Mouse (Mus musculus): ENCODE measurements at regions not wholly inside any gene's neighbourhood (a gene's known extent, or its start where the extent isn't known, plus 50 kb on each side); places are given as distances from the start of the nearest gene placed in this dataset.

GRCm38 (mm10) chr9:23673347-23673860 lies 424.4 kb upstream of the Npsr1 start:
- Histone ChIP-seq H3K36me3 (ENCODE audit: control insufficient read depth, insufficient read depth, low read length) (no peaks in the 10 kb centered on the region), H3K27ac (replicated peaks; ENCODE audit: low read depth, low read length) (no peak overlapping the region), H3K4me3 (replicated peaks; ENCODE audit: low read length) (no peak overlapping the region), H3K4me1 (ENCODE audit: control insufficient read depth, insufficient read depth, low read length) (no peaks in the 10 kb centered on the region), H3K27me3 (ENCODE audit: control insufficient read depth, insufficient read depth, low read length) (no peaks in the 10 kb centered on the region), H3K9me3 (ENCODE audit: control insufficient read depth, low read length) (no peaks in the 10 kb centered on the region), H3K9ac (ENCODE audit: low read depth, low read length, severe bottlenecking) (no peak overlapping the region), H3K4me2 (replicated peaks; ENCODE audit: low read depth, low read length, severe bottlenecking) (no peak overlapping the region)
- DNase-seq (ENCODE audit: low spot score) (no peak), ATAC-seq (ENCODE audit: low FRiP score, low read depth) (no peak)
- no peak for TF ChIP-seq POLR2A (IDR thresholded peaks at IDR 0.05; ENCODE audit: borderline replicate concordance, extremely low read depth, insufficient read depth, insufficient read length)
- 87% methylated on average over 4 of the region's 4 CpGs for WGBS

- no peak overlapping the region for H3K4me3 ChIP-seq (replicated peaks; ENCODE audit: low read length)
- H3K4me2 ChIP-seq (replicated peaks; ENCODE audit: low read depth, low read length, severe bottlenecking): no peak overlapping the region
- ATAC-seq (ENCODE audit: low FRiP score, low read depth) (no peak), DNase-seq (ENCODE audit: low spot score) (no peak)
- no peaks in the 10 kb centered on the region for H3K4me1 ChIP-seq (ENCODE audit: control insufficient read depth, insufficient read depth, low read length)
- no peaks in the 10 kb centered on the region for H3K27me3 ChIP-seq (ENCODE audit: control insufficient read depth, insufficient read depth, low read length)
- no peak overlapping the region for H3K27ac ChIP-seq (replicated peaks; ENCODE audit: low read depth, low read length)
- no peak overlapping the region for H3K9ac ChIP-seq (ENCODE audit: low read depth, low read length, severe bottlenecking)
- no peaks in the 10 kb centered on the region for H3K36me3 ChIP-seq (ENCODE audit: control insufficient read depth, insufficient read depth, low read length)
- WGBS: 38% methylated on average over 8 of the region's 8 CpGs
- no peaks in the 10 kb centered on the region for H3K9me3 ChIP-seq (ENCODE audit: control insufficient read depth, low read length)
- no peak for TF ChIP-seq POLR2A (IDR thresholded peaks at IDR 0.05; ENCODE audit: borderline replicate concordance, extremely low read depth, insufficient read depth, insufficient read length)
Measured at GRCm38 (mm10) chr9:23674833-23675232, 423.0 kb upstream of the Npsr1 start.

GRCm38 (mm10) chr9:23689456-23689855 lies 408.3 kb upstream of the Npsr1 start:
- no peaks in the 10 kb centered on the region for H3K4me1 ChIP-seq (ENCODE audit: control insufficient read depth, insufficient read depth, low read length)
- H3K27me3 ChIP-seq (ENCODE audit: control insufficient read depth, insufficient read depth, low read length): no peaks in the 10 kb centered on the region
- DNase-seq (ENCODE audit: low spot score) (no peak), ATAC-seq (ENCODE audit: low FRiP score, low read depth) (no peak)
- no peak overlapping the region for H3K27ac ChIP-seq (replicated peaks; ENCODE audit: low read depth, low read length)
- no peak for TF ChIP-seq POLR2A (IDR thresholded peaks at IDR 0.05; ENCODE audit: borderline replicate concordance, extremely low read depth, insufficient read depth, insufficient read length)
- H3K9me3 ChIP-seq (ENCODE audit: control insufficient read depth, low read length): no peaks in the 10 kb centered on the region
- H3K4me2 ChIP-seq (replicated peaks; ENCODE audit: low read depth, low read length, severe bottlenecking): no peak overlapping the region
- no peaks in the 10 kb centered on the region for H3K36me3 ChIP-seq (ENCODE audit: control insufficient read depth, insufficient read depth, low read length)
- H3K9ac ChIP-seq (ENCODE audit: low read depth, low read length, severe bottlenecking): no peak overlapping the region
- no peak overlapping the region for H3K4me3 ChIP-seq (replicated peaks; ENCODE audit: low read length)

- Histone ChIP-seq H3K4me3 (replicated peaks; ENCODE audit: low read length) (no peak overlapping the region), H3K9me3 (ENCODE audit: control insufficient read depth, low read length) (no peaks in the 10 kb centered on the region), H3K27me3 (ENCODE audit: control insufficient read depth, insufficient read depth, low read length) (no peaks in the 10 kb centered on the region), H3K4me2 (replicated peaks; ENCODE audit: low read depth, low read length, severe bottlenecking) (no peak overlapping the region), H3K36me3 (ENCODE audit: control insufficient read depth, insufficient read depth, low read length) (no peaks in the 10 kb centered on the region), H3K4me1 (ENCODE audit: control insufficient read depth, insufficient read depth, low read length) (no peaks in the 10 kb centered on the region), H3K27ac (replicated peaks; ENCODE audit: low read depth, low read length) (no peak overlapping the region), H3K9ac (ENCODE audit: low read depth, low read length, severe bottlenecking) (no peak overlapping the region)
- ATAC-seq (ENCODE audit: low FRiP score, low read depth) (no peak), DNase-seq (ENCODE audit: low spot score) (no peak)
- no peak for TF ChIP-seq POLR2A (IDR thresholded peaks at IDR 0.05; ENCODE audit: borderline replicate concordance, extremely low read depth, insufficient read depth, insufficient read length)
- WGBS: 74% methylated on average over 8 of the region's 8 CpGs
Measured at GRCm38 (mm10) chr9:23692768-23693441, 404.9 kb upstream of the Npsr1 start.

- WGBS: 66% methylated on average over 1 of the region's 1 CpGs
- no peaks in the 10 kb centered on the region for H3K9me3 ChIP-seq (ENCODE audit: control insufficient read depth, low read length)
- no peak overlapping the region for H3K4me2 ChIP-seq (replicated peaks; ENCODE audit: low read depth, low read length, severe bottlenecking)
- H3K9ac ChIP-seq (ENCODE audit: low read depth, low read length, severe bottlenecking): no peak overlapping the region
- DNase-seq (ENCODE audit: low spot score) (no peak), ATAC-seq (ENCODE audit: low FRiP score, low read depth) (no peak)
- H3K27ac ChIP-seq (replicated peaks; ENCODE audit: low read depth, low read length): no peak overlapping the region
- H3K4me3 ChIP-seq (replicated peaks; ENCODE audit: low read length): no peak overlapping the region
- TF ChIP-seq POLR2A (IDR thresholded peaks at IDR 0.05; ENCODE audit: borderline replicate concordance, extremely low read depth, insufficient read depth, insufficient read length): no peak
- H3K27me3 ChIP-seq (ENCODE audit: control insufficient read depth, insufficient read depth, low read length): no peaks in the 10 kb centered on the region
- no peaks in the 10 kb centered on the region for H3K36me3 ChIP-seq (ENCODE audit: control insufficient read depth, insufficient read depth, low read length)
- no peaks in the 10 kb centered on the region for H3K4me1 ChIP-seq (ENCODE audit: control insufficient read depth, insufficient read depth, low read length)
Measured at GRCm38 (mm10) chr9:23693442-23693829, 404.4 kb upstream of the Npsr1 start.

Measured in limb, embryonic 14.5 days (tissue).